Comparison of ENCODE assay signal across 18 mouse cellular contexts in genomic region chr14:23705647-23706046, GRCm38 (mm10).
DNase-seq lines count a peak whose midpoint lies in the region; ATAC-seq and TF ChIP-seq lines count a peak whose summit lies in the region.
"Had no signal": no experiment of that assay in that cellular context is flagged by ENCODE, and none has a peak within 500 bp of the region (broad histone marks: within the 10 kb centered on the region; RNA-seq: fewer than 3 reads in every experiment).

No protein-coding gene starts in this region.

- peaks cover 2% of the 10 kb centered on the region; the same call in 1 of the 2 replicates for H3K4me1 ChIP-seq in midbrain, embryonic 11.5 days (ENCODE audit: control insufficient read depth, insufficient read depth, low read length)
- peaks cover 6% of the 10 kb centered on the region for H3K4me1 ChIP-seq in midbrain, embryonic 13.5 days (replicated peaks)
- no peaks in the 10 kb centered on the region for H3K4me1 ChIP-seq in hindbrain, embryonic 12.5 days
- H3K4me1 ChIP-seq: heart, embryonic 10.5 days; hindbrain, embryonic 10.5 days; liver, embryonic 12.5 days had no signal

- 61% methylated on average over 3 of the region's 3 CpGs for WGBS in midbrain, embryonic 11.5 days
- 54% methylated on average over 3 of the region's 3 CpGs for WGBS in midbrain, embryonic 13.5 days
- 56% methylated on average over 3 of the region's 3 CpGs for WGBS in hindbrain, embryonic 12.5 days

- no peaks in the 10 kb centered on the region for H3K27me3 ChIP-seq in midbrain, embryonic 11.5 days (ENCODE audit: control insufficient read depth, insufficient read depth, low read length)
- H3K27me3 ChIP-seq in midbrain, embryonic 13.5 days: no peaks in the 10 kb centered on the region
- no peaks in the 10 kb centered on the region for H3K27me3 ChIP-seq in hindbrain, embryonic 12.5 days
- H3K27me3 ChIP-seq: liver, embryonic 12.5 days had no signal

- H3K4me2 ChIP-seq in midbrain, embryonic 11.5 days: no peak overlapping the region
- H3K4me2 ChIP-seq in midbrain, embryonic 13.5 days (replicated peaks): no peak overlapping the region
- H3K4me2 ChIP-seq in hindbrain, embryonic 12.5 days (replicated peaks): no peak overlapping the region
- H3K4me2 ChIP-seq: limb, embryonic 12.5 days; liver, embryonic 12.5 days had no signal

- H3K4me3 ChIP-seq in layer of hippocampus, adult 2 months: no peak overlapping the region
- no peak overlapping the region for H3K4me3 ChIP-seq in midbrain, embryonic 11.5 days (ENCODE audit: low read depth, low read length)
- no peak overlapping the region for H3K4me3 ChIP-seq in midbrain, embryonic 13.5 days (replicated peaks)
- no peak overlapping the region for H3K4me3 ChIP-seq in hindbrain, embryonic 12.5 days
- H3K4me3 ChIP-seq: forebrain, embryonic 10.5 days; gastrocnemius, adult 2 months; heart, embryonic 10.5 days; hindbrain, embryonic 10.5 days; limb, embryonic 12.5 days; liver, embryonic 12.5 days had no signal

- H3K27ac ChIP-seq in layer of hippocampus, adult 2 months: peak overlapping the region; percentile 18; the same call in 1 of the 2 replicates
- H3K27ac ChIP-seq in midbrain, embryonic 11.5 days (ENCODE audit: low read depth, low read length): no peak overlapping the region
- no peak overlapping the region for H3K27ac ChIP-seq in midbrain, embryonic 13.5 days
- H3K27ac ChIP-seq in hindbrain, embryonic 12.5 days: no peak overlapping the region
- H3K27ac ChIP-seq: forebrain, embryonic 10.5 days; heart, embryonic 10.5 days; hindbrain, embryonic 10.5 days; liver, embryonic 12.5 days had no signal

- no peak overlapping the region for H3K9ac ChIP-seq in midbrain, embryonic 11.5 days (ENCODE audit: low read length)
- no peak overlapping the region for H3K9ac ChIP-seq in midbrain, embryonic 13.5 days (replicated peaks)
- no peak overlapping the region for H3K9ac ChIP-seq in hindbrain, embryonic 12.5 days
- H3K9ac ChIP-seq: forebrain, postnatal 0 days; limb, embryonic 12.5 days; liver, embryonic 12.5 days had no signal

- ATAC-seq in midbrain, embryonic 11.5 days (ENCODE audit: low FRiP score): no peak
- no peak for ATAC-seq in midbrain, embryonic 13.5 days
- no peak for ATAC-seq in hindbrain, embryonic 12.5 days (ENCODE audit: low FRiP score)
- ATAC-seq: forebrain, postnatal 0 days; liver, embryonic 12.5 days had no signal

- H3K9me3 ChIP-seq in midbrain, embryonic 11.5 days (ENCODE audit: control insufficient read depth, low read length): no peaks in the 10 kb centered on the region
- no peaks in the 10 kb centered on the region for H3K9me3 ChIP-seq in midbrain, embryonic 13.5 days
- no peaks in the 10 kb centered on the region for H3K9me3 ChIP-seq in hindbrain, embryonic 12.5 days (replicated peaks)
- H3K9me3 ChIP-seq: forebrain, embryonic 10.5 days; heart, embryonic 10.5 days; hindbrain, embryonic 10.5 days; limb, embryonic 12.5 days; liver, embryonic 12.5 days had no signal

- peak; percentile 31 to 42 for DNase-seq in cerebellum, postnatal 10 days
- no peak for DNase-seq in cerebellum, adult 8-10 months
- peak in 1 of 2 experiments; percentile 34 for DNase-seq in layer of hippocampus, adult 2 months (ENCODE audit: low spot score in 2 of 2)
- DNase-seq in layer of hippocampus, adult 8-10 months (ENCODE audit: low spot score in 2 of 2): no peak
- peak; percentile 53 for DNase-seq in midbrain, embryonic 11.5 days (ENCODE audit: low spot score, missing footprints)
- no peak for DNase-seq in cerebellum, adult 18-20 months
- DNase-seq: cerebellum, postnatal 14 days; embryo, embryonic 11 days; forebrain, postnatal 0 days; gastrocnemius, adult 2 months; kidney, adult 11 months had no signal

- no peak for TF ChIP-seq CTCF in layer of hippocampus, adult 2 months (conservative IDR thresholded peaks at IDR 0.05)

- no peaks in the 10 kb centered on the region for H3K36me3 ChIP-seq in midbrain, embryonic 11.5 days (ENCODE audit: control insufficient read depth, insufficient read depth, low read length)
- H3K36me3 ChIP-seq in midbrain, embryonic 13.5 days: no peaks in the 10 kb centered on the region
- H3K36me3 ChIP-seq in hindbrain, embryonic 12.5 days: no peaks in the 10 kb centered on the region
- H3K36me3 ChIP-seq: forebrain, embryonic 10.5 days; heart, embryonic 10.5 days; hindbrain, embryonic 10.5 days; limb, embryonic 12.5 days; liver, embryonic 12.5 days had no signal

Comparison
In these comparisons a context has a peak if more than half of its experiments do, and no peak if none do; other contexts are left out.
1. DNase-seq: peak in cerebellum, postnatal 10 days (2 of 2) and midbrain, embryonic 11.5 days (single experiment); none in cerebellum, adult 8-10 months (single experiment), layer of hippocampus, adult 8-10 months (0 of 2) and cerebellum, adult 18-20 months (0 of 2).